Mouse (Mus musculus): Measurements from ENCODE around the gene Tmed5. TPM values are rescaled to one million over a fixed set of nuclear protein-coding genes. Genes with fewer than 3 reads are reported as not detected.
A peak's percentile ranks its signal among the peaks of the same experiment; 100 is the strongest.

The Tmed5 gene
- polyA plus RNA-seq (2012; rRNA removed) (24.9 and 36.6 TPM in 2 replicates), polyA plus RNA-seq (2014; fragmentation: Nextera tagmentation; extraction: Ambion mirVana) (32.6 and 35.1 TPM in 2 replicates)

DNA sequence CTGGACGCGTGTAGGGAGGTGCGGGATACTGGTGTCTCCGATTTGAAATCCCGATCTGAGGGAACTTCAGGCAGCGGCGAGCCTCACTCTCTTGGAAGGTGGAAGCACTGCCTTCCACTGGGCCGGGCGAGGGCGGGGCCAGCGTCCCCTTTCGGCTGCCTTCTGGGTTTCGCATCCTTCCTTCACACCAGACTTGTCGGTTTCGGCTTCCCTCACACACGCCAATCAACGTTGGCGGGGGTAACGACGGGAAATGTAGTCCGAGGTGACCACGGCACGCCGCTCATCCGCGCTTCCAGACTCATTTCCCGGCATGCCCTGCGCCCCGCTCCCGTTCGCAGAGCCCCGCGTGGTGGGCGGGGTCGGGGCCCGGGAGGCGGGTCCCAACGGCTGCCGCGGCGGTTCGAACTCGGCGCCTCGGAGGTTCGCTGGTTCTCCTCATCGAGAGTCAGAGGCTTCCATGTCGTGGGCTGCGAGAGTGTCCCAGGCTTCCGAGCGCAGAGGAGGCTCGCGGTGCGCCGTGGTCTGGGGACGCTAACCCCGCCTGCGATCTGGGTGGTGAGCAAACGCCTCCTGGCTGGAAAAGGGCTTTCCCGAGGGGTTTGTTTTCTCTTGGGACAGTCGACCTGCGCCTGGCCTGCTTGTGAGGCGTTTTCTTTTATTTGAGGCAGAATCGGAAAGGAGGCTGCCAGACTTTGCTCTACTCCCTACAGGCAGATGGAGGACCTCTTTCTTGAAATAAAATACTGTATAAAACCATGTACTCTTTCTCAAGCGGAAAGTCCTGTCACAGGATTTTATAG lies at the start of gene Tmed5, which contains the start of gene Ccdc18:
Gene Tmed5, minus strand, starts transcription at position 180 of the 803 bp plus-strand sequence.
Gene Ccdc18, plus strand, starts transcription at position 435 of the 803 bp plus-strand sequence.
- Histone ChIP-seq H3K27me3 (ENCODE audit: control insufficient read depth, insufficient read depth, low read length) (no peaks in the 10 kb centered on the region), H3K9me3 (ENCODE audit: control insufficient read depth, low read length) (no peaks in the 10 kb centered on the region), H3K27ac (replicated peaks; ENCODE audit: low read depth, low read length) (peak within 1 kb of the TSS; percentile 89), H3K4me1 (ENCODE audit: control insufficient read depth, insufficient read depth, low read length) (peaks cover 9% of the 10 kb centered on the region), H3K9ac (ENCODE audit: low read depth, low read length, severe bottlenecking) (peak within 1 kb of the TSS; percentile 80), H3K4me3 (replicated peaks; ENCODE audit: low read length) (peak within 1 kb of the TSS; percentile 81), H3K36me3 (ENCODE audit: control insufficient read depth, insufficient read depth, low read length) (peaks cover 10% of the 10 kb centered on the region), H3K4me2 (replicated peaks; ENCODE audit: low read depth, low read length, severe bottlenecking) (peak within 1 kb of the TSS; percentile 68)
- peak; percentile 97 for DNase-seq (ENCODE audit: low spot score)
- WGBS = 3% methylated on average over 56 of the region's 65 CpGs
- ATAC-seq (ENCODE audit: low FRiP score, low read depth) = peak; percentile 98
- TF ChIP-seq POLR2A (IDR thresholded peaks at IDR 0.05; ENCODE audit: borderline replicate concordance, extremely low read depth, insufficient read depth, insufficient read length) = peak; percentile 88; the same call in 1 of the 2 replicates

DNA sequence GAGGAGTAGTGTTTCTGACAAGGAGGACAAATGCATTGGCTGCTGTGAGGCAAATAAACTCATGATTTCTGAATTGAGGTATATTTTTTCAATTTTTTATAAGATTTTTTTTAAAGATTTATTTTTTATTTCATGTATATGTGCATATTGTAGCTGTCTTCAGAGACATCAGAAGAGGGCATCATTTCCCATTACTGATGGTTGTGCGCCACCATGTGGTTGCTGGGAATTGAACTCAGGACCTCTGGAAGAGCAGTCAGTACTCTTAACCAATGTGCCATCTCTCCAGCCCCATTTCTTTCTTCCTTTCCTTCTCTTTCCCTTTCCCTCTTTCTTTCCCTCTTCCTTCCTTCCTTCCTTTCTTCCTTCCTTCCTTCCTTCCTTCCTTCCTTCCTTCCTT lies 31.3 kb upstream of the Tmed5 start:
- no peak overlapping the region for H3K4me3 ChIP-seq (replicated peaks; ENCODE audit: low read length)
- ATAC-seq (ENCODE audit: low FRiP score, low read depth) (no peak), DNase-seq (ENCODE audit: low spot score) (no peak)
- H3K36me3 ChIP-seq (ENCODE audit: control insufficient read depth, insufficient read depth, low read length) = no peaks in the 10 kb centered on the region
- H3K9me3 ChIP-seq (ENCODE audit: control insufficient read depth, low read length) = no peaks in the 10 kb centered on the region
- H3K27me3 ChIP-seq (ENCODE audit: control insufficient read depth, insufficient read depth, low read length) = no peaks in the 10 kb centered on the region
- H3K9ac ChIP-seq (ENCODE audit: low read depth, low read length, severe bottlenecking) = no peak overlapping the region
- TF ChIP-seq POLR2A (IDR thresholded peaks at IDR 0.05; ENCODE audit: borderline replicate concordance, extremely low read depth, insufficient read depth, insufficient read length) = no peak
- H3K4me1 ChIP-seq (ENCODE audit: control insufficient read depth, insufficient read depth, low read length) = no peaks in the 10 kb centered on the region
- no peak overlapping the region for H3K27ac ChIP-seq (replicated peaks; ENCODE audit: low read depth, low read length)
- 23% methylated on average over 1 of the region's 1 CpGs for WGBS
- no peak overlapping the region for H3K4me2 ChIP-seq (replicated peaks; ENCODE audit: low read depth, low read length, severe bottlenecking)

DNA sequence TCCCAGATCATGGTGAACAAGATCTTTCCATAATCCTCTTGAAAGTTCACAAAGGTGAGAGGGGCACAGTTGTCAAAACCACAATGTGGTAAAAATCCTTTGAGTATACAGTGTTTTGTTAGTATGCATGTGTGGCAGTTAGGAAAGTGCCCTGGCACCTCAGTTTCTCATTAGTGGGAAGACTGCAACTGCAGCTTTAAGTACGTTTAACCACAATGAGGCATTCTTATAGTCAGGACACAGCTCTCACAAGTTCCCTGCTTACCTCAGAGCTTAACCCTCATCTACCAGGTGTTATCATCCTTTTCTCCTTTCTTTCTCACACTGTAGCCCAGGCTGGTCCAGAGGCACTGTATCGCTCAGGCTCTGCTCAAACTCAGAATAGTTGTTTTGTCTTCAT lies 28.4 kb upstream of the Tmed5 start:
- Histone ChIP-seq H3K27me3 (ENCODE audit: control insufficient read depth, insufficient read depth, low read length) (no peaks in the 10 kb centered on the region), H3K4me2 (replicated peaks; ENCODE audit: low read depth, low read length, severe bottlenecking) (no peak overlapping the region), H3K4me1 (ENCODE audit: control insufficient read depth, insufficient read depth, low read length) (no peaks in the 10 kb centered on the region), H3K36me3 (ENCODE audit: control insufficient read depth, insufficient read depth, low read length) (no peaks in the 10 kb centered on the region), H3K4me3 (replicated peaks; ENCODE audit: low read length) (no peak overlapping the region), H3K27ac (replicated peaks; ENCODE audit: low read depth, low read length) (no peak overlapping the region), H3K9me3 (ENCODE audit: control insufficient read depth, low read length) (no peaks in the 10 kb centered on the region), H3K9ac (ENCODE audit: low read depth, low read length, severe bottlenecking) (no peak overlapping the region)
- TF ChIP-seq POLR2A (IDR thresholded peaks at IDR 0.05; ENCODE audit: borderline replicate concordance, extremely low read depth, insufficient read depth, insufficient read length) = no peak
- 79% methylated on average over 2 of the region's 2 CpGs for WGBS
- ATAC-seq (ENCODE audit: low FRiP score, low read depth) (no peak), DNase-seq (ENCODE audit: low spot score) (no peak)

DNA sequence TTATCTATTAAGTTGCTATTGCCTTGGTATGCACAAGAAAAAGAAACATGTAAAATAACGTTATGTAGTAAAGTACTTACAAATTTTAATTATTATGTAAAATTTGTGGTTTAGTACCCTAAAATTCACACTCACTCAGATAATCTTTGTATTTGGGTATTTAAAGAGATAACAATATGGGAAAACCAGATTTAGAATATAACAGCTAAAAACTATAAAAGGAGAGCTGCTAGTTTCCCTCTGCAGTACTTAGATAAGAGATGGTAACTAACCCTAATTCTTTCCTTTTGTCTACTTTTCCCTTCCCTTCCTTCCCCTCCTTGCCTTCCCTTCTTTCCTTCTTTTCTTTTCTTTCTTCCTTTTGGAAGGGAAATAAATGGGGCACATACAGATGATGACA lies 20.2 kb upstream of the Tmed5 start:
- Histone ChIP-seq H3K9me3 (ENCODE audit: control insufficient read depth, low read length) (no peaks in the 10 kb centered on the region), H3K9ac (ENCODE audit: low read depth, low read length, severe bottlenecking) (no peak overlapping the region), H3K4me1 (ENCODE audit: control insufficient read depth, insufficient read depth, low read length) (no peaks in the 10 kb centered on the region), H3K27me3 (ENCODE audit: control insufficient read depth, insufficient read depth, low read length) (no peaks in the 10 kb centered on the region), H3K4me3 (replicated peaks; ENCODE audit: low read length) (no peak overlapping the region), H3K27ac (replicated peaks; ENCODE audit: low read depth, low read length) (no peak overlapping the region), H3K36me3 (ENCODE audit: control insufficient read depth, insufficient read depth, low read length) (0 out of 2 replicates have a peak, but pooled peaks cover 4% of the 10 kb centered on the region), H3K4me2 (replicated peaks; ENCODE audit: low read depth, low read length, severe bottlenecking) (no peak overlapping the region)
- ATAC-seq (ENCODE audit: low FRiP score, low read depth) (no peak), DNase-seq (ENCODE audit: low spot score) (no peak)
- 82% methylated on average over 1 of the region's 1 CpGs for WGBS
- no peak for TF ChIP-seq POLR2A (IDR thresholded peaks at IDR 0.05; ENCODE audit: borderline replicate concordance, extremely low read depth, insufficient read depth, insufficient read length)

DNA sequence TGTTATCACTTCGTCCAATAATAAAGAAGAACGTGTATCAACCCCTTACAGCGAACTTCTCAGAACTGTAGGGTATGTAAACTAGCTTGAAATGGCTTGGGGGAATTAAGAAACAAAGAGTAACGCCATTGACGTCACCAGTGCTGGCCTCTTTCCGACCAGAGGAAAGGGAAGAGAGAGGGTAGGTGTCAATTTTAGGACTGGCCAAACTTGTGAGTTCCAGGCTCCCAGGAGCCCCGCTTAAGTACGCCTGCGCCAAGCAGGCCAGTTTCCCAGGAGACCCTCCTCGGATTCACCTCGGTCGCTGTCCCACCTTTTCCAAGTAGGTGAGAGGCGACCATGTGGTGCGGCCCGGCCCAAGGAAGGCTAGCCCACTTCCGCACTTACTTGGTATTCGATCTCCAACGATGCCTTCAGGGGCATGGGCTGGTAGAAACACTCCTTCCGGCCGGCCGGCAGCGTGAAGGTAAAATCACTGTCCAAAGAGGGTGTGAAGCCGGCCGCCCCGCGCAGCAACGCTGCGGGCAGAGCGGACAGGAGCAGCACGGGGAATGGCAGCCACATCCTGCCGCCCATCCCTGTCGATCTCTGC lies 475 bp downstream of the Tmed5 start:
- Histone ChIP-seq H3K9ac (ENCODE audit: low read depth, low read length, severe bottlenecking) (peak overlapping the region; percentile 80), H3K9me3 (ENCODE audit: control insufficient read depth, low read length) (no peaks in the 10 kb centered on the region), H3K27ac (replicated peaks; ENCODE audit: low read depth, low read length) (peak overlapping the region; percentile 89), H3K4me1 (ENCODE audit: control insufficient read depth, insufficient read depth, low read length) (peaks cover 9% of the 10 kb centered on the region), H3K27me3 (ENCODE audit: control insufficient read depth, insufficient read depth, low read length) (no peaks in the 10 kb centered on the region), H3K36me3 (ENCODE audit: control insufficient read depth, insufficient read depth, low read length) (peaks cover 12% of the 10 kb centered on the region), H3K4me2 (replicated peaks; ENCODE audit: low read depth, low read length, severe bottlenecking) (peak overlapping the region; percentile 65), H3K4me3 (replicated peaks; ENCODE audit: low read length) (peak overlapping the region; percentile 81)
- DNase-seq (ENCODE audit: low spot score) (peak; percentile 35), ATAC-seq (ENCODE audit: low FRiP score, low read depth) (no peak; the same call in none of the 2 replicates)
- WGBS = under 1% methylated on average over 32 of the region's 32 CpGs
- TF ChIP-seq POLR2A (IDR thresholded peaks at IDR 0.05; ENCODE audit: borderline replicate concordance, extremely low read depth, insufficient read depth, insufficient read length) = no peak

Measured in limb, embryonic 14.5 days (tissue).